Mouse (Mus musculus): ENCODE measurements around the gene Anks1b. TPM values are rescaled to one million over a fixed set of nuclear protein-coding genes. Genes with fewer than 3 reads are reported as not detected.

The Anks1b gene
- polyA plus RNA-seq, 1 experiment from 2014 or later = 1.9 TPM

GRCm38 (mm10) chr10:90803112-90803511 lies 929.8 kb downstream of the Anks1b start:
- H3K4me2 ChIP-seq (replicated peaks; ENCODE audit: low read depth) = no peak overlapping the region
- no peaks in the 10 kb centered on the region for H3K4me1 ChIP-seq (replicated peaks; ENCODE audit: control insufficient read depth, insufficient read depth, low read length)
- 51% methylated on average over 6 of the region's 6 CpGs for WGBS
- no peak overlapping the region for H3K9ac ChIP-seq (ENCODE audit: low read depth, low read length)
- no peaks in the 10 kb centered on the region for H3K9me3 ChIP-seq (ENCODE audit: control insufficient read depth)
- no peaks in the 10 kb centered on the region for H3K36me3 ChIP-seq (ENCODE audit: control insufficient read depth, insufficient read depth)
- no peaks in the 10 kb centered on the region for H3K27me3 ChIP-seq (replicated peaks; ENCODE audit: control insufficient read depth, insufficient read depth, low read length)
- H3K27ac ChIP-seq (ENCODE audit: low read depth, low read length) = no peak overlapping the region
- no peak overlapping the region for H3K4me3 ChIP-seq (ENCODE audit: low read depth, low read length)
- TF ChIP-seq CTCF (IDR thresholded peaks at IDR 0.05; ENCODE audit: low read depth) = peak; percentile 34
- ATAC-seq = no peak

GRCm38 (mm10) chr10:90804602-90805095 lies 931.3 kb downstream of the Anks1b start:
- no peak for TF ChIP-seq CTCF (IDR thresholded peaks at IDR 0.05; ENCODE audit: low read depth)
- Histone ChIP-seq H3K27me3 (replicated peaks; ENCODE audit: control insufficient read depth, insufficient read depth, low read length) (no peaks in the 10 kb centered on the region), H3K27ac (ENCODE audit: low read depth, low read length) (no peak overlapping the region), H3K9me3 (ENCODE audit: control insufficient read depth) (no peaks in the 10 kb centered on the region), H3K9ac (ENCODE audit: low read depth, low read length) (no peak overlapping the region), H3K4me2 (replicated peaks; ENCODE audit: low read depth) (no peak overlapping the region), H3K4me1 (replicated peaks; ENCODE audit: control insufficient read depth, insufficient read depth, low read length) (no peaks in the 10 kb centered on the region), H3K4me3 (ENCODE audit: low read depth, low read length) (no peak overlapping the region), H3K36me3 (ENCODE audit: control insufficient read depth, insufficient read depth) (no peaks in the 10 kb centered on the region)
- ATAC-seq = no peak
- WGBS = 19% methylated on average over 4 of the region's 4 CpGs

- H3K9ac ChIP-seq (ENCODE audit: low read depth, low read length) = no peak overlapping the region
- no peaks in the 10 kb centered on the region for H3K36me3 ChIP-seq (ENCODE audit: control insufficient read depth, insufficient read depth)
- ATAC-seq = no peak
- no peak overlapping the region for H3K27ac ChIP-seq (ENCODE audit: low read depth, low read length)
- TF ChIP-seq CTCF (IDR thresholded peaks at IDR 0.05; ENCODE audit: low read depth) = no peak
- H3K9me3 ChIP-seq (ENCODE audit: control insufficient read depth) = no peaks in the 10 kb centered on the region
- H3K4me2 ChIP-seq (replicated peaks; ENCODE audit: low read depth) = no peak overlapping the region
- H3K4me1 ChIP-seq (replicated peaks; ENCODE audit: control insufficient read depth, insufficient read depth, low read length) = no peaks in the 10 kb centered on the region
- no peak overlapping the region for H3K4me3 ChIP-seq (ENCODE audit: low read depth, low read length)
- H3K27me3 ChIP-seq (replicated peaks; ENCODE audit: control insufficient read depth, insufficient read depth, low read length) = no peaks in the 10 kb centered on the region
- 79% methylated on average over 8 of the region's 8 CpGs for WGBS
Observed at GRCm38 (mm10) chr10:90808616-90809310, 935.5 kb downstream of the Anks1b start.

GRCm38 (mm10) chr10:90809911-90810590 lies 936.7 kb downstream of the Anks1b start:
- no peak for TF ChIP-seq CTCF (IDR thresholded peaks at IDR 0.05; ENCODE audit: low read depth)
- H3K27me3 ChIP-seq (replicated peaks; ENCODE audit: control insufficient read depth, insufficient read depth, low read length) = no peaks in the 10 kb centered on the region
- no peak overlapping the region for H3K4me2 ChIP-seq (replicated peaks; ENCODE audit: low read depth)
- H3K9me3 ChIP-seq (ENCODE audit: control insufficient read depth) = no peaks in the 10 kb centered on the region
- H3K27ac ChIP-seq (ENCODE audit: low read depth, low read length) = no peak overlapping the region
- 44% methylated on average over 8 of the region's 8 CpGs for WGBS
- no peak for ATAC-seq
- no peaks in the 10 kb centered on the region for H3K4me1 ChIP-seq (replicated peaks; ENCODE audit: control insufficient read depth, insufficient read depth, low read length)
- no peak overlapping the region for H3K9ac ChIP-seq (ENCODE audit: low read depth, low read length)
- H3K4me3 ChIP-seq (ENCODE audit: low read depth, low read length) = no peak overlapping the region
- no peaks in the 10 kb centered on the region for H3K36me3 ChIP-seq (ENCODE audit: control insufficient read depth, insufficient read depth)

GRCm38 (mm10) chr10:90811446-90811845 lies 938.1 kb downstream of the Anks1b start:
- H3K4me2 ChIP-seq (replicated peaks; ENCODE audit: low read depth) = no peak overlapping the region
- no peaks in the 10 kb centered on the region for H3K9me3 ChIP-seq (ENCODE audit: control insufficient read depth)
- H3K4me3 ChIP-seq (ENCODE audit: low read depth, low read length) = no peak overlapping the region
- TF ChIP-seq CTCF (IDR thresholded peaks at IDR 0.05; ENCODE audit: low read depth) = no peak
- H3K36me3 ChIP-seq (ENCODE audit: control insufficient read depth, insufficient read depth) = no peaks in the 10 kb centered on the region
- no peaks in the 10 kb centered on the region for H3K27me3 ChIP-seq (replicated peaks; ENCODE audit: control insufficient read depth, insufficient read depth, low read length)
- no peak overlapping the region for H3K27ac ChIP-seq (ENCODE audit: low read depth, low read length)
- no peak for ATAC-seq
- no peak overlapping the region for H3K9ac ChIP-seq (ENCODE audit: low read depth, low read length)
- H3K4me1 ChIP-seq (replicated peaks; ENCODE audit: control insufficient read depth, insufficient read depth, low read length) = no peaks in the 10 kb centered on the region
- 77% methylated on average over 4 of the region's 4 CpGs for WGBS

- Histone ChIP-seq H3K4me1 (replicated peaks; ENCODE audit: control insufficient read depth, insufficient read depth, low read length) (no peaks in the 10 kb centered on the region), H3K4me3 (ENCODE audit: low read depth, low read length) (no peak overlapping the region), H3K27me3 (replicated peaks; ENCODE audit: control insufficient read depth, insufficient read depth, low read length) (no peaks in the 10 kb centered on the region), H3K27ac (ENCODE audit: low read depth, low read length) (no peak overlapping the region), H3K9ac (ENCODE audit: low read depth, low read length) (no peak overlapping the region), H3K4me2 (replicated peaks; ENCODE audit: low read depth) (no peak overlapping the region), H3K36me3 (ENCODE audit: control insufficient read depth, insufficient read depth) (no peaks in the 10 kb centered on the region), H3K9me3 (ENCODE audit: control insufficient read depth) (no peaks in the 10 kb centered on the region)
- ATAC-seq = no peak
- WGBS = 94% methylated on average over 5 of the region's 5 CpGs
- no peak for TF ChIP-seq CTCF (IDR thresholded peaks at IDR 0.05; ENCODE audit: low read depth)
Observed at GRCm38 (mm10) chr10:90813326-90813725, 940.0 kb downstream of the Anks1b start.

Measured in intestine, postnatal 0 days (tissue).